Comparison of ENCODE assay signal across 9 mouse cellular contexts in genomic region chrX:102478965-102479364, GRCm38 (mm10). TPM values are rescaled to one million over a fixed set of nuclear protein-coding genes. Genes with fewer than 3 reads are reported as not detected.
DNase-seq lines count a peak whose midpoint lies in the region; ATAC-seq and TF ChIP-seq lines count a peak whose summit lies in the region.
"Had no signal": no experiment of that assay in that cellular context is flagged by ENCODE, and none has a peak within 500 bp of the region (broad histone marks: within the 10 kb centered on the region; RNA-seq: fewer than 3 reads in every experiment).

No protein-coding gene starts in this region.

- peak; percentile 81 for TF ChIP-seq RAD21 in MEL (IDR thresholded peaks at IDR 0.05; ENCODE audit: low read depth, low read length)

- peak; percentile 40 to 63; a peak in 2 of 4 replicates for TF ChIP-seq EP300 in MEL (IDR thresholded peaks at IDR 0.05; ENCODE audit: low read depth in 1 of 2, low read length in 2 of 2)

- no peaks in the 10 kb centered on the region for H3K4me1 ChIP-seq in kidney, postnatal 0 days (replicated peaks; ENCODE audit: insufficient read depth, low read length)
- no peaks in the 10 kb centered on the region for H3K4me1 ChIP-seq in kidney, embryonic 15.5 days
- peaks cover 8 to 11% of the 10 kb centered on the region in 2 experiments for H3K4me1 ChIP-seq in MEL (ENCODE audit: control insufficient read depth in 1 of 2, insufficient read depth in 2 of 2, low read length in 2 of 2)
- H3K4me1 ChIP-seq: lung, embryonic 15.5 days had no signal

- no peak overlapping the region for H3K4me2 ChIP-seq in kidney, postnatal 0 days (ENCODE audit: low read length)
- no peak overlapping the region for H3K4me2 ChIP-seq in kidney, embryonic 15.5 days
- H3K4me2 ChIP-seq: lung, embryonic 15.5 days had no signal

- no peaks in the 10 kb centered on the region for H3K36me3 ChIP-seq in kidney, postnatal 0 days (ENCODE audit: insufficient read depth, low read length)
- H3K36me3 ChIP-seq in kidney, embryonic 15.5 days, result no peaks in the 10 kb centered on the region
- H3K36me3 ChIP-seq in MEL (ENCODE audit: control insufficient read depth in 1 of 2, insufficient read depth in 2 of 2, low read length in 2 of 2), result peaks cover 0 to 15% of the 10 kb centered on the region in 2 experiments; a peak in 2 of 4 replicates
- H3K36me3 ChIP-seq: lung, embryonic 15.5 days had no signal

- H3K9me3 ChIP-seq in kidney, postnatal 0 days (replicated peaks; ENCODE audit: low read length), result no peaks in the 10 kb centered on the region
- H3K9me3 ChIP-seq in kidney, embryonic 15.5 days (replicated peaks), result no peaks in the 10 kb centered on the region
- no peaks in the 10 kb centered on the region for H3K9me3 ChIP-seq in MEL (replicated peaks; ENCODE audit: insufficient read depth, low read length)
- H3K9me3 ChIP-seq: lung, embryonic 15.5 days had no signal

- H3K4me3 ChIP-seq in kidney, postnatal 0 days (replicated peaks; ENCODE audit: low read depth, low read length), result no peak overlapping the region
- no peak overlapping the region for H3K4me3 ChIP-seq in kidney, embryonic 15.5 days (replicated peaks)
- H3K4me3 ChIP-seq in MEL (ENCODE audit: control insufficient read depth in 1 of 2, insufficient read depth in 1 of 2, low read depth in 2 of 2, low read length in 2 of 2), result no peak overlapping the region
- H3K4me3 ChIP-seq: lung, embryonic 15.5 days had no signal

- peak; percentile 80 for TF ChIP-seq CTCF in kidney, postnatal 0 days (IDR thresholded peaks at IDR 0.05; ENCODE audit: low read depth)
- peak; percentile 8 to 74 (median 58); a peak in 4 of 6 replicates for TF ChIP-seq CTCF in MEL (IDR thresholded peaks at IDR 0.05 in 2 of 3, conservative IDR thresholded peaks at IDR 0.05 in 1 of 3; ENCODE audit: control insufficient read depth in 1 of 3, insufficient read depth in 1 of 3, low read depth in 2 of 3, low read length in 3 of 3, poor library complexity in 1 of 3, severe bottlenecking in 1 of 3)

- no peak for TF ChIP-seq POLR2A in MEL (IDR thresholded peaks at IDR 0.05; ENCODE audit: control insufficient read depth in 1 of 2, insufficient read depth in 1 of 2, low read depth in 1 of 2, low read length in 2 of 2, poor library complexity in 1 of 2)

- H3K27ac ChIP-seq in kidney, postnatal 0 days, result no peak overlapping the region
- H3K27ac ChIP-seq in kidney, embryonic 15.5 days, result no peak overlapping the region
- H3K27ac ChIP-seq in MEL (ENCODE audit: control insufficient read depth, low read depth, low read length), result peak overlapping the region; percentile 60
- H3K27ac ChIP-seq: lung, embryonic 15.5 days had no signal

- no peak overlapping the region for H3K9ac ChIP-seq in kidney, postnatal 0 days (ENCODE audit: low read depth, low read length)
- no peak overlapping the region for H3K9ac ChIP-seq in kidney, embryonic 15.5 days
- peak overlapping the region; percentile 18; the same call in 1 of the 2 replicates for H3K9ac ChIP-seq in MEL (ENCODE audit: control insufficient read depth, low read depth, low read length, poor library complexity, severe bottlenecking)
- H3K9ac ChIP-seq: lung, embryonic 15.5 days had no signal

- ATAC-seq in kidney, postnatal 0 days (replicated peaks; ENCODE audit: low FRiP score, low read depth), result no peak
- no peak for ATAC-seq in kidney, embryonic 15.5 days (replicated peaks; ENCODE audit: low FRiP score)
- ATAC-seq in activated CD4-positive, CD25-positive, alpha-beta regulatory T cell, adult 4 months, result no peak

- H3K27me3 ChIP-seq in kidney, postnatal 0 days (ENCODE audit: insufficient read depth, low read length), result no peaks in the 10 kb centered on the region
- H3K27me3 ChIP-seq in kidney, embryonic 15.5 days, result peaks cover 13% of the 10 kb centered on the region; the same call in 1 of the 2 replicates
- no peaks in the 10 kb centered on the region for H3K27me3 ChIP-seq in MEL (ENCODE audit: control insufficient read depth in 1 of 2, insufficient read depth in 2 of 2, low read length in 2 of 2)
- H3K27me3 ChIP-seq: lung, embryonic 15.5 days had no signal

- peak; percentile 19 for DNase-seq in adrenal gland, postnatal 10 days
- no peak for DNase-seq in adrenal gland, postnatal 25 days
- DNase-seq in kidney, postnatal 0 days (ENCODE audit: low spot score), result peak; percentile 78
- DNase-seq in MEL (ENCODE audit: low read depth, low spot score), result peak; percentile 80
- DNase-seq in embryo, embryonic 9.5 days (ENCODE audit: extremely low spot score), result peak; percentile 5
- DNase-seq in retina, adult 2 months (ENCODE audit: low read depth, low spot score), result peak; percentile 54

- whole genome bisulfite sequencing in kidney, postnatal 0 days, result 25% methylated on average over 4 of the region's 4 CpGs
- WGBS in kidney, embryonic 15.5 days, result 28% methylated on average over 4 of the region's 4 CpGs

- H3K79me2 ChIP-seq in MEL (ENCODE audit: control insufficient read depth, insufficient read depth, low read length, poor library complexity), result no peaks in the 10 kb centered on the region

TF ChIP-seq in MEL, 35 proteins besides CTCF, POLR2A, EP300 and RAD21:
- no peak for TF ChIP-seq NELFE (IDR thresholded peaks at IDR 0.05; ENCODE audit: low read depth, low read length)
- no peak for TF ChIP-seq POLR2AphosphoS5 (IDR thresholded peaks at IDR 0.05; ENCODE audit: borderline replicate concordance, low read depth, low read length)
- TF ChIP-seq SMC3 (IDR thresholded peaks at IDR 0.05; ENCODE audit: low read depth, low read length), result peak; percentile 66
- TF ChIP-seq ZMIZ1 (IDR thresholded peaks at IDR 0.05; ENCODE audit: low read depth, low read length), result no peak
- peak; percentile 70 for TF ChIP-seq GATA1 (IDR thresholded peaks at IDR 0.05; ENCODE audit: low read depth, low read length)
- peak; percentile 58 for TF ChIP-seq ZC3H11A (IDR thresholded peaks at IDR 0.05; ENCODE audit: low read depth, low read length)

RNA-seq across cellular contexts. Expression of gene Hdac8, which starts 26.2 kb away (rescaled TPM):
- total RNA-seq in adrenal gland, postnatal 10 days (2021), result 1 to 10 TPM; 7.1 to 9.0 TPM
- total RNA-seq in adrenal gland, postnatal 25 days (2021), result 11.5 and 11.8 TPM in 2 replicates
- 9.9 and 11.5 TPM in 2 replicates for polyA plus RNA-seq in kidney, postnatal 0 days (2015; fragmentation: Nextera tagmentation; extraction: Ambion mirVana)
- polyA plus RNA-seq in kidney, embryonic 15.5 days (2015; fragmentation: Nextera tagmentation; extraction: Ambion mirVana), result 9.1 and 9.6 TPM in 2 replicates
- 8.8 and 10.0 TPM in 2 replicates for total RNA-seq in MEL (2012; rRNA removed)
- polyA plus RNA-seq in MEL (2012; ENCODE audit: insufficient read depth in 1 of 2, insufficient read length in 2 of 2, low read depth in 1 of 2, low replicate concordance in 2 of 2, missing spikeins in 1 of 2), result 10 to 100 TPM in 1 of 2 experiments, not detected in 1; 11.8 TPM
- polyA plus RNA-seq in activated CD4-positive, CD25-positive, alpha-beta regulatory T cell, adult 4 months (2017; shearing (Covaris generic)), result 10 to 100 TPM in 1 of 2 experiments, 1 to 10 TPM in 1; 9.7 to 10.0 TPM
